Mouse (Mus musculus) heart, adult 18-20 months (tissue): ENCODE data around the gene Olfr746. TPM values are rescaled to one million over a fixed set of nuclear protein-coding genes. Genes with fewer than 3 reads are reported as not detected.

Experiments
- DNase-seq, 2 experiments: peaks; one replicate each; pipeline ENCODE4 v3.0.0; 2021 to 2022; ENCODE audit warnings: mixed read lengths in 1 of 2
- long read RNA-seq, 2 experiments: library from polyadenylated mRNA; stranded (forward); transcript quantifications; one replicate each; pipeline ENCODE4 v2.0.0; 2021
- total RNA-seq, 2 experiments: library from RNA; stranded (reverse); gene quantifications; 2 replicates each; pipeline ENCODE4 v1.2.3; 2021

The Olfr746 gene
- total RNA-seq, result not detected
- long read RNA-seq, experiment 1, result 0 reads
- long read RNA-seq, experiment 2, result 0 reads

DNA sequence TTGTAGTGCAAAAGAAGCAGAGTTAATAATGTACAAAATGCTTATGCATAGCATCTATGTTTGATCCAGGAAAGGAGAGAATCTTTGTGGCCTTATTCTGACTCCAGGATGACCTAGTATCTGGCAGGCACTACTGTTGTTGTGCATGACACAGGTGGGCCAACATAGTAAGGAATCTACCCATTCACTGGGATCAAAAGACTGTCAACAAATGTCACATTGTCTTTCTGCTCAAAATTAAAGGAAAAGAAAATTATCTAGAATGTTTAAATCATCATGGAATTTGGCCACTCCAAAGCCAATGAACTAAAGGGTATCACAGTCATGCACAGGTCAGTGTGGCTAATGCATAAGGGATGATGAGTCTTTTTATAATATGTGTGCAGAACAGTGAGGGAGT lies at the start of gene Olfr746:
Gene Olfr746, plus strand, starts transcription at position 301 of the 400 bp plus-strand sequence.
- no peak for DNase-seq

DNA sequence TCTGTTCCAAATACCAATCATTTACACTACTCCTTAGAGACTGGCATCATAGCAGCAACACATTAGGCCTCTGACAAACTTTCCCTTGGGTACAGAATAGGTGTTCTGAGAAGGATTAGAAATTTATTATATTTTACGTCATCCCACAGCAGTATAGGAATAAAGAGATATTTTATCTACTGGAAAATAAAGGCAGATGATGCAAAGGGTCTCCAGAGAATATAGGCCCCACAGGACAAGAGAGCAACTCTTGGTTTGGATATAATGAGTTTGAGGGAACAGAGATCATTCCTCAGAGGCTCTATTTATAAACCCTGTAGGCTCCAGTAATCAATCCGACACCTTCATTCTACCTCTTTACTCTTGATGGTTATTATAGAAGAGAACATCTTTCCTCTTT lies 32.3 kb upstream of the Olfr746 start, which contains the start of gene Olfr744:
Gene Olfr744, plus strand, starts transcription at position 301 of the 400 bp plus-strand sequence.
- DNase-seq, result no peak

DNA sequence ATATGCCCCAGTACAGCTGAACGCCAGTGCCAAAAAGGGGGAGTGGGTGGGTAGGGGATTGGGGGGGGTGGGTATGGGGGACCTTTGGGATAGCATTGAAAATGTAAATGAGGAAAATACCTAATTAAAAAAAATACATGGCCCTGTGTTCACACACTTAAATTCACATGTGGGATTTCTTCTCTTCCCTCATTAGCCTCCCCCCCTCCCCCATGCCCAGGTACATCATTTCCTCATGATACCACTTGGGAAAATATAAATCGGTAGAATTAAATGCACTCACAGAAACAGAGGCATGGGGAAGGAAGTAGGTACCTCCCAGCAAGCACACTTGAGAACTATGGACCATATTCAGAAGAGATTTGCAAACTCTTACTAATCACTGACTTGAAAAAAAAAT lies 7.8 kb upstream of the Olfr746 start, which contains the start of gene Olfr745:
Gene Olfr745, plus strand, starts transcription at position 301 of the 400 bp plus-strand sequence.
- no peak for DNase-seq

DNA sequence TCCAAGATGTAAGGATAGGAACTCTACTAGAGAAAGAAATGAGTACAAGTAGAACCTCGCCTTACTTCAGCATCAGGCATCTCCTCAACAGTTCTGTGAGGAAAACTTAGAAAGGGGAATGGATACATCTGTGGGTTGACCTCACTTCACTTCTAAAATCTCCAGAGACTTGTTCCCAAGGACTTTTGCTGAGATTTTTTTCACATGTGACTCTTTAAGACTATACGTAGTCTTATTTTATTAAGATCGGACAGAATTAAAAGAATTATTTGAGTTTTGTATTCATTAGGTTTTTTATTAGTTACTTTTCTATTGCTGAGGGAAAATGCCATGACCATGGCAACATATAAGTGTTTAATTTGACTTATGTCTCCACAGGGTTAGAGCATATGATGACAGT lies 46.2 kb downstream of the Olfr746 start, which contains the start of gene Olfr747:
Gene Olfr747, minus strand, starts transcription at position 101 of the 400 bp plus-strand sequence.
- no peak for DNase-seq

Other genes with a start within 250 kb of the Olfr746 start
- gene Olfr738, start 239.5 kb upstream of the Olfr746 start, total RNA-seq, result not detected
- not detected for gene Olfr739, start 228.5 kb upstream of the Olfr746 start, total RNA-seq
- not detected for gene Olfr740, start 201.5 kb upstream of the Olfr746 start, total RNA-seq
- gene Olfr741, start 174.3 kb upstream of the Olfr746 start, total RNA-seq, result not detected
- gene Olfr742, start 143.5 kb upstream of the Olfr746 start, total RNA-seq, result not detected
- not detected for gene Olfr743, start 125.2 kb upstream of the Olfr746 start, total RNA-seq
- gene Olfr744, start 32.2 kb upstream of the Olfr746 start, total RNA-seq, result not detected
- not detected for gene Olfr745, start 7.7 kb upstream of the Olfr746 start, total RNA-seq
- gene Olfr747, start 46.1 kb downstream of the Olfr746 start, total RNA-seq, result not detected
- not detected for gene Olfr748, start 60.3 kb downstream of the Olfr746 start, total RNA-seq
- not detected for gene Olfr749, start 98.0 kb downstream of the Olfr746 start, total RNA-seq
- 10 to 100 TPM; 11.1 to 13.5 TPM for gene Ttc5, start 138.4 kb downstream of the Olfr746 start, total RNA-seq
- not detected for gene Ccnb1ip1, start 160.6 kb downstream of the Olfr746 start, total RNA-seq
- 10 to 100 TPM; 14.9 to 16.4 TPM for gene Parp2, start 160.8 kb downstream of the Olfr746 start, total RNA-seq
- 10 to 100 TPM; 10.4 to 11.6 TPM for gene Tep1, start 223.5 kb downstream of the Olfr746 start, total RNA-seq